Mouse (Mus musculus): ENCODE measurements around the gene Gm20852. TPM values are rescaled to one million over a fixed set of nuclear protein-coding genes. Genes with fewer than 3 reads are reported as not detected.

Gene Gm20852
- polyA plus RNA-seq (2017; shearing (Covaris generic)): not detected

GRCm38 (mm10) chrY:66742023-66742422, at the start of gene Gm20852:
TSS of gene Gm20852 (minus strand) at chrY:66742123.

